ENCODE assay signal across 13 mouse cellular contexts in genomic region chr5:134756031-134756430, GRCm38 (mm10). TPM values are rescaled to one million over a fixed set of nuclear protein-coding genes. Genes with fewer than 3 reads are reported as not detected.
"Had no signal": no experiment of that assay in that cellular context is flagged by ENCODE, and none has a peak within 500 bp of the region (broad histone marks: within the 10 kb centered on the region; RNA-seq: fewer than 3 reads in every experiment).

No protein-coding gene starts in this region.

- H3K4me1 ChIP-seq: liver, embryonic 13.5 days; midbrain, embryonic 13.5 days had no signal

- DNase-seq: kidney, postnatal 14 days; left cerebral cortex, postnatal 4 days; liver, embryonic 13.5 days; liver, postnatal 0 days; lung, postnatal 36 days; right cerebral cortex, postnatal 14 days; thymus, postnatal 36 days had no signal

- H3K27ac ChIP-seq: kidney, embryonic 15.5 days; limb, embryonic 15.5 days; liver, embryonic 13.5 days; lung, embryonic 15.5 days; midbrain, embryonic 13.5 days; stomach, embryonic 15.5 days had no signal

- ATAC-seq: liver, postnatal 0 days; midbrain, embryonic 13.5 days had no signal

- H3K4me2 ChIP-seq: kidney, embryonic 15.5 days; limb, embryonic 15.5 days; liver, embryonic 13.5 days; lung, embryonic 15.5 days; midbrain, embryonic 13.5 days; stomach, embryonic 15.5 days had no signal

- H3K4me3 ChIP-seq: kidney, embryonic 15.5 days; limb, embryonic 15.5 days; liver, embryonic 13.5 days; lung, embryonic 15.5 days; midbrain, embryonic 13.5 days; stomach, embryonic 15.5 days had no signal

- H3K9me3 ChIP-seq: kidney, embryonic 15.5 days; limb, embryonic 15.5 days; liver, embryonic 13.5 days; lung, embryonic 15.5 days; midbrain, embryonic 13.5 days; stomach, embryonic 15.5 days had no signal

- H3K27me3 ChIP-seq: kidney, embryonic 15.5 days; limb, embryonic 15.5 days; liver, embryonic 13.5 days; midbrain, embryonic 13.5 days; stomach, embryonic 15.5 days had no signal

- H3K9ac ChIP-seq: kidney, embryonic 15.5 days; limb, embryonic 15.5 days; liver, embryonic 13.5 days; liver, postnatal 0 days; lung, embryonic 15.5 days; midbrain, embryonic 13.5 days; stomach, embryonic 15.5 days had no signal

- H3K36me3 ChIP-seq: kidney, embryonic 15.5 days; limb, embryonic 15.5 days; liver, embryonic 13.5 days; lung, embryonic 15.5 days; midbrain, embryonic 13.5 days; stomach, embryonic 15.5 days had no signal

RNA-seq across cellular contexts. Expression of gene Eln, which starts 8.9 kb away (rescaled TPM):
- total RNA-seq: megakaryocyte progenitor cell, adult 5-6 weeks had no signal
